Mouse (Mus musculus): ENCODE results near the gene Slc4a3. TPM values are rescaled to one million over a fixed set of nuclear protein-coding genes. Genes with fewer than 3 reads are reported as not detected.

The Slc4a3 gene
- total RNA-seq, 2 experiments from 2014 or later = 171 to 180 TPM

DNA sequence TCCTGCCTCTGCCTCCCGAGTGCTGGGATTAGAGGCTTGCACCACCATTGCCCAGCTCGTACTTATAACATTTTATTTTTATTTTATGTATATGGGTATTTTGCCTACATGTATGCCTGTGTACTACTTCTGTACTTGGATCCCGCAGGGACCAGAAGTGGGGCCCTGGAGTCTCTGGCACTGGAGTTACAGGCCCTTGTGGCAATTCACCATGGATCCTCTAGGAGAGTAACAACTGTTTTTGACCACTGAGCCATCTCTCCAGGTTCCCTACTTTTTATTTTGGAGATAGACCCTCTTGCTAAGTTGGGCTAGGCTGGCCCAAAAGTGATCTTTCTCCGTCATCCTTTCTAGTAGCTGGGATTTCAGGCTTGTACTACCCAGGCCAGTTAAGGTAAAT, 27.6 kb upstream of the Slc4a3 start:
- intact Hi-C loops (cut with DNase I) = no loop called here
- no peak for DNase-seq (ENCODE audit: low spot score in 2 of 2)

GRCm38 (mm10) chr1:75519576-75519975, 26.5 kb upstream of the Slc4a3 start:
- DNase-seq (ENCODE audit: low spot score in 2 of 2) = no peak
- intact Hi-C loops (cut with DNase I) = no loop called here

DNA sequence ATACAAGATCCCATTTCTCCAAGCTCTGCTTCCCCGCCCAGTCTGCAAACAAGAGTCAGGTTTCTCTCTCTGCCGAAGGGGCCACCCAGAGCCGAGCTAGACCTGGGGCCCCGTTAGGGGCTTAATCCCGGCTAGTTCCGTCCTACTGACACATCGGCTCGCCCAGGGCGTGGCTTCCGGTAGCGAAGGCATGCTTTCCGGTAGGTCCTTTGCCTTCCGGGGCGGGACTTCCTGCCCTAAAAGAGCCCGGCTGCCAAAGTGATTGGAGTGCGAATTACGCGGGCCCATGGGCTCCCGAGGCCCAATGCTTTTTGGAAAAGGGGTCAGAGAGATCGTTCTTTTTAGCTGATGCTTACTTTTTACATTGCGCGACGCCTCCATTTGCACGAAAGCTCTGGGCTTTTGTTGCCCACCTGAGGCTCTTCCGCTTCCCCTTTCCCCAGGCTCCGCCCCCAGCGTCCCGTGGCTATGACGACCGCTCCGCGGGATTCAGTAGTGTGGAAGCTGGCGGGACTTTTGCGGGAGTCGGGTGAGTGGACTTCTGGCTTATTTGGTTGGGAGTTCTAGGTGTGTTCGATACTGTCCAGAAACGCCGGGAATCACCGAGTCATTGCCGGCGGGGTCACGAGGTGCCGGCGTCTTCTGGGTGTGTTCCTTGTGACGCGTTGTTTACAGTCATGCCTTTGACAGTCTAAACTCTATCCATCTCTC, 24.6 kb upstream of the Slc4a3 start, which contains the start of gene Stk11ip:
Stk11ip (plus strand) TSS at position 209 of the 711 bp plus-strand sequence.
- DNase-seq (ENCODE audit: low spot score in 2 of 2) = peak; percentile 94
- intact Hi-C loops (cut with DNase I) = loop anchor here (10.0 kb wide), 1 partner anchor 1563 kb away; no protein-coding TSS in a partner anchor

DNA sequence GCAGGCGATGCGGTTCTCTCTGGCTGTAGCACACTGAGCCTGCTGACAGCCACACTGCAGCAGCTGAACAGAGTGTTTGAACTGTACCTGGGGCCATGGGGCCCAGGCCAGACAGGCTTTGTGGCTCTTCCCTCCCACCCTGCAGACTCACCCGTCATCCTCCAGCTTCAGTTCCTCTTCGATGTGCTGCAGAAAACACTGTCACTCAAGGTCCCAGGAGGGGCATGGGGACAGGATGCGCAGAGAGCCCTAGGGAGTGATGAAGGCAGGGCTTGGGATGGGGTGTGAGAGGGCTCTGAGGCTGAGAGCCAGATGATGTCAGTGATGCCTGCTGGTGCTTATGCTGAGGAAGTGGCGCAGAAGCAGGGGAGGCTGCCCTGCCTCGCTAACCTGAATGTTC, 21.4 kb upstream of the Slc4a3 start:
- no peak for DNase-seq (ENCODE audit: low spot score in 2 of 2)
- intact Hi-C loops (cut with DNase I) = loop anchor here (10.0 kb wide), 1 partner anchor 1560 kb away; no protein-coding TSS in a partner anchor

DNA sequence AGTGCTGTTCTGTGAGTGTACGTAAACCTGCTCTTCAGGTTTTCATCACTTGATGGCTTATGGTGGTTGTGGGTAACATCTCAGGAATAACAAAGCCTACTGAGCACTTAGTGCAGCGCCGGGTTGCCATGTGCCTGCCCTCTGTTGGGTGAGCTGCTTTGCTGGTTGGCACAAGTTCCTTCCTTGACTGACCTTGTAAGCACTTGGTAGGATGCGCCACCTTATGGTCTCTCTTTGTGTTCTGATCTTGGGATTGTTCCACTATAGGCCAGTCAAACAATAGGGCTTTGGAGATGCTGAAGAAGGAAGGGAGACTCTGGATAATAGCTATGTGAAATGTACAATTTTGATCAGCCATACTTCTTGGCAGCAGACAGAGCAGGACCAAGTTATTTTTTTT, 15.5 kb upstream of the Slc4a3 start:
- intact Hi-C loops (cut with DNase I) = no loop called here
- no peak for DNase-seq (ENCODE audit: low spot score in 2 of 2)

GRCm38 (mm10) chr1:75532280-75533172, 13.5 kb upstream of the Slc4a3 start:
- intact Hi-C loops (cut with DNase I) = no loop called here

GRCm38 (mm10) chr1:75533325-75534252, 12.5 kb upstream of the Slc4a3 start:
- intact Hi-C loops (cut with DNase I) = no loop called here
- DNase-seq (ENCODE audit: low spot score in 2 of 2) = no peak

More at GRCm38 (mm10) chr1:75532280-75533172, 13.5 kb upstream of the Slc4a3 start:
- no peak for DNase-seq (ENCODE audit: low spot score in 2 of 2)

DNA sequence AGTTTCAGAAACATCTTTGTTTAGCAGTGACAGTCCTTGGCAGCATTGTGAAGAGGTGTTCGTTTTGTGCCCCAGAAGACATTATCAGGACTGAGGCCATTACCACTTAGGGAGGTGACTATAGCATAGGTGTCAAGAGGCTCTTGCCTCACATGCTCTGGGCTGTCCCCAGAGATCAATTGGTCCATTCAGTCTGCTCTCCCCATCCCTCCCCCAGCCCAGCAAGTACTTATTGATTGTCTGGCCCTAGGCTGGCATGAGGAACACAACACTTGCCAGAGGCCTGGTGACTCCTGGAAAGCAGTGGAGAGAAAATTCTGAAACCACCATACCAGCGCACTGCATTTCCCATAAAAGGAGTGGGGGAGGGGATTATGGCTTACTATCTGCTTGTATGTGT, 8.5 kb upstream of the Slc4a3 start:
- no peak for DNase-seq (ENCODE audit: low spot score in 2 of 2)
- intact Hi-C loops (cut with DNase I) = no loop called here

GRCm38 (mm10) chr1:75538597-75539190, 7.4 kb upstream of the Slc4a3 start:
- no peak for DNase-seq (ENCODE audit: low spot score in 2 of 2)
- intact Hi-C loops (cut with DNase I) = no loop called here

GRCm38 (mm10) chr1:75541496-75541895, 4.6 kb upstream of the Slc4a3 start:
- no peak for DNase-seq (ENCODE audit: low spot score in 2 of 2)
- intact Hi-C loops (cut with DNase I) = no loop called here

GRCm38 (mm10) chr1:75544351-75544750, 1.7 kb upstream of the Slc4a3 start:
- intact Hi-C loops (cut with DNase I) = no loop called here

GRCm38 (mm10) chr1:75547351-75547750, 1.3 kb downstream of the Slc4a3 start:
- DNase-seq (ENCODE audit: low spot score in 2 of 2) = no peak
- intact Hi-C loops (cut with DNase I) = loop anchor here (5.0 kb wide), 1 partner anchor 40 kb away; no protein-coding TSS in a partner anchor

More at GRCm38 (mm10) chr1:75544351-75544750, 1.7 kb upstream of the Slc4a3 start:
- DNase-seq (ENCODE audit: low spot score in 2 of 2) = no peak

GRCm38 (mm10) chr1:75548083-75548482, 2.0 kb downstream of the Slc4a3 start:
- DNase-seq (ENCODE audit: low spot score in 2 of 2) = no peak
- intact Hi-C loops (cut with DNase I) = loop anchor here (5.0 kb wide), 1 partner anchor 39 kb away; no protein-coding TSS in a partner anchor

GRCm38 (mm10) chr1:75548871-75549270, 2.8 kb downstream of the Slc4a3 start:
- intact Hi-C loops (cut with DNase I) = loop anchor here (5.0 kb wide), 1 partner anchor 38 kb away; no protein-coding TSS in a partner anchor
- no peak for DNase-seq (ENCODE audit: low spot score in 2 of 2)

DNA sequence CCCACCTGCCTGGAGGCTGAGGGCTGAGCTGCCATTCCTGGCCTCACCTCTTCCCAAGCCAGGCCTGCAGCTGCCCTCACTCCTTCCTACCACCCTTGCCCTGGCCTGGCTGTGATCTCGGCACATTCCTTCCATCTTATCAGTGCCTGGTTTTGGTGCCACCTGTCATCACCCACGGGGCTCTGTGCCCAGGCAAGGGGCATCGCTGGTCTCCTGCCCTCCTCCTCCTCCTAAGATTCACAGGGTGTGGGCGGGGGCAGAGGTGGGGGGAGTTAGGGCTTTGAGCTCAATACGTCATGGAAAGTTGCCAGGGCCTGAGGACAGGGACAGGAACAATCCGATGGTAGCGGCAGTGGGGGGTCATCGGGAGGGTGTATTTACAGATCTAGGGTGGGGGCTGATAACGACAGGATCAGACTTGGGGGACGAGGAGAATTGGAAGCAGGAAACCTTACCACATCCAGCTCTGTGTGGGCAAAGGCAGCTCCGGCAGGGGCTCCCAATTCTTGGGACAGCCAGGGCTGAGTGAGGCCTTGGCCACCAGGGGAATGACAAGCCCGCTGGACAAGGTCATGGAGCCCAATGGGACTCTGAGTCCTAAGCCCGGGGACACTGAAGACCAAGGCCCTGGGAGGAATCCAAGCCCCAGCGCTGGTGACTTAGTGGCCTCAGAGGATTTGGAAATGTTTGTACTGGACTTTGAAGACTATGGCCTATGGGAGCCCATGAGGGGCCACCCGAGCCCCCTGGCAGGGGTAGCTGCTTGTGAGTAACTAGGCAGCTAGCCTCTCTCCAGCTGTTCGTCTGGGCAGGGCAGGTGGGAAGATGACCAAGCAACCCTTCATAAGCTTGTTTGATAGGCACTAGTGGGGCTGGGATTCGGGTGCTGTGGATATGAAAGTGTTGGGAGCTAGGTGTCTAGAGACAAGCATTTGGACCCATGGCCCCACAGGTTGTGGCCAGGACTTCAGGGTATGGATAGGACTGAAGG, 3.5 kb downstream of the Slc4a3 start:
- no peak for DNase-seq (ENCODE audit: low spot score in 2 of 2)
- intact Hi-C loops (cut with DNase I) = loop anchor here (5.0 kb wide), 1 partner anchor 38 kb away; no protein-coding TSS in a partner anchor

- DNase-seq (ENCODE audit: low spot score in 2 of 2) = no peak
- intact Hi-C loops (cut with DNase I) = no loop called here
Measured at GRCm38 (mm10) chr1:75550586-75550985, 4.5 kb downstream of the Slc4a3 start.

- DNase-seq (ENCODE audit: low spot score in 2 of 2) = no peak
- intact Hi-C loops (cut with DNase I) = loop anchor here (5.0 kb wide), 1 partner anchor 48 kb away; the partner anchor contains the start of genes Inha and Obsl1
Measured at GRCm38 (mm10) chr1:75555680-75556079, 9.6 kb downstream of the Slc4a3 start.

Data from left cerebral cortex, postnatal 25 days (tissue).